Mouse (Mus musculus): ENCODE measurements at regions not wholly inside any gene's neighbourhood (a gene's known extent, or its start where the extent isn't known, plus 50 kb on each side); places are given as distances from the start of the nearest gene placed in this dataset.

DNA sequence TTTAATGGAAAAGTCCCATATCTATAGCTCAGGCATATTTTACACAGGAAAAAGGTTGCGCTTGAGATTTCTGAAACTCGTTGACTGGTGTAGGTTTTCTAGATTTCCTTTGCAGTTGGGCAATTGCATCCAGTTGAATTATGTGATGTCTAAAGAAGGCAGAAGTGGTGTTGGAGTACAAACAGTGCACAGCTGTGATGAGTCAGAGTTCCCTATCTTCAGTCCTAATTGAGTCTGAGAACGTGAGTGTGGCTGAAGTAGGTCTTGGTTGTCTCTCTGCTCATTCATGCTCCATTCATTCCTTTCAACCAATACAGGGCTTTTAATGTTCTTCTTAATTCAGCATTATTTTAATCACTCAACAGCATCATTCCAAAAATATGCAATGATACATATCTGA lies 142.9 kb upstream of the Dpyd start:
- no peak for DNase-seq (ENCODE audit: low spot score)

DNA sequence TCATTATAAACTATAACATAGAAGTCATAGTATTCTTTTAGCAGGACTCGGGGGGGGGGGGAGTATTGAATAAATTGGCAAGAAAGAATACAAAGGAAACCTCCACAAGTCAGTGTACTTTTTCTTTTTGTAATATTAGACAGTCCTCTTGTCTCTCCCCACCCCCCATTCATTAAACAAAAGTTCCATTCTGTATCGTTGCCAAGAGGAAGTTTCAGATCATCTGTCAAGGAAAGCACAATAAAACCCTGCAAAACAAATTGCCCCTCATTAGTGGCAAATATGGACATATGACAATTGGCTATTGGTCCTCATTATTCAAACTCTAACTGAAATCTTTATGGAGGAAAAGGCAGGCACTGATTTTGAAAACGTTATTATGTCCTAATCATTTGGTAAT lies 140.2 kb upstream of the Dpyd start:
- no peak for DNase-seq (ENCODE audit: low spot score)

DNA sequence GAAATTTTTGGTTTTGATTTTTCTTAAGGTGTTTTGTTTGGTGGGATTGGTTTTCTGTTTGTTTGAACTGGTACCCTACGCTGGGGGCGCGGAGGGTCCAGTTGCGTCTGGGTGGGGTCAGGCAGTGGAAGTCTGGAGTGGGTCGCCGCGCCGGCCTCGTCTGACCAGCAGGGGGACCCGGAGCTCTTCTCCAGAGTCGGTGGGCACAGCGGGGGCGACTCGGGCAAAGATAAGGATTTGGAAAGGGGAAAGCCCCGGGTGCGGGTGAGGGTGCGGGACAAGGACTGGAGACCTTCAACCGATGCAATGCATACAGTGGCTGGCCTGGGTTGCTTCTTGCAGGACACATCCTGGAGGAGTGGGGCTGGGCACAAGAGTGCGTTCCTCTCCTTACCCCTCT lies 136.2 kb upstream of the Dpyd start:
- DNase-seq (ENCODE audit: low spot score) = no peak

DNA sequence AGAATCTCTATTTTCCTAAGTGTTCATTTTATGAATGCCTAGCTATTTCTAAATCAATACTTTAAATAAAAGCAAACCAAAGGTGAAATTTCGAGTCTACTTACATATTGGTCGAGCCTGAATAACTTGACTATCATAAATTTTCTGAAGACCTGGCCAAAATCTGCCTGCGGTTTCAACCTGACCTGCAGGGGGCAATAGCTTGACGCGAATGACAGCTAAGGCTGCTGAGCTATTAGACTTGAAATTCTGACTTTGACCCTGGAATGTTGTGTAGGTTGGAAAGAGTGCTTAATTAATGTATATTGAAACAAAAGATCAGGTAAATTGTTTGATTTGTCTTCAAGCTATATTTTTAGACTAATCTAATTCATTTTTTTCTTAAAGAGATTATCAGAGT lies 133.4 kb upstream of the Dpyd start:
- peak; percentile 80 for DNase-seq (ENCODE audit: low spot score)

DNA sequence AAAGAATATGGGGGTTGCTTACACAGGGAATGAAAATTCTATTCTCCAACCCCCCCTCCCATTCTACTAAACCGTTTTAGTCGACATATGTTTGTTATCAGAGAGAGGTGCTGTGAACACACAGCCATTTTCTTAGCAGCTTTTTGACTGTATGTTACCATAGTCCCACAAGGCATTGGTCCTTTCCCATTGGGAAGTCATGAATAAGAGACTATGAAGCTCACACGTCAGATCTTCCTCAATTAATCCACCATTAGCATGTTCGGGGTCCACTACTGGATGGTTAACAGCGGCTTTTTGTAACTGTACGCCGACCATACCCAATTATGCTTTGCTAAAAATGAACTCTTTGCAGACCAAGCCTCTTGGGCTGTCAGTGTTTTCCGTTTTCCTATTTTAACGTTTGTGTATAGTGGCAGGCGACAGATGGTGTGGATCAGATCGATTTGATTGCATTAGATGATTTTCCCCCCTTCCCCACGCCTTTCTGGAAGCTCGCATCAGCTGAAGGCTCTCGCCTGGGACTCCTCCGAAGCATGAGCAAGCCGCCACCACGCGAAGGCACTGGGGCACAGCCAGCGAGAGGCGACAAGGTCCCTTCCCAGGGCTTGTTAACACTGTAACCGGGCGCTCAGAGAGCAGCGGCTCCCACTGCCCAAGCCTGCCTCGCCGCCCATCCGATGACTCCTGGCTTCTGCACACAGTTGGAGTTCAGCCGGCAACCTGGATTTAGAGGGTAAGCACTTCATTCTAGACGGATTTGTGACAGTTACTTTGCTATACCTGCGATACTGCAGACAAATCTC lies 131.9 kb upstream of the Dpyd start:
- peak; percentile 61 for DNase-seq (ENCODE audit: low spot score)

DNA sequence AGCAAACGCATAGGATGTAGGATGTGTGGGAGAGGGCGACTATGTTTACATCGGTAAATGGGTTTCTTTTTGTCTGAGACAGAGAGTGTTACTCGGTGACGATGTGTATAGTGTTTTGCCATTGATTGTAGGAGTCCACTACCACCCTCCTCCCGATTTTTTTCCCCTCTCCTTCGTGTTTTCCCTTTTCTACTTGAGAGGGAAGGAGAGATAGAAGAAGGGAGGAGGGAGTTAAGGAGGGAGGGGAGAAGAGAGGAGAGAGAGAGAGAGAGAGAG lies 131.4 kb upstream of the Dpyd start:
- no peak for DNase-seq (ENCODE audit: low spot score)

DNA sequence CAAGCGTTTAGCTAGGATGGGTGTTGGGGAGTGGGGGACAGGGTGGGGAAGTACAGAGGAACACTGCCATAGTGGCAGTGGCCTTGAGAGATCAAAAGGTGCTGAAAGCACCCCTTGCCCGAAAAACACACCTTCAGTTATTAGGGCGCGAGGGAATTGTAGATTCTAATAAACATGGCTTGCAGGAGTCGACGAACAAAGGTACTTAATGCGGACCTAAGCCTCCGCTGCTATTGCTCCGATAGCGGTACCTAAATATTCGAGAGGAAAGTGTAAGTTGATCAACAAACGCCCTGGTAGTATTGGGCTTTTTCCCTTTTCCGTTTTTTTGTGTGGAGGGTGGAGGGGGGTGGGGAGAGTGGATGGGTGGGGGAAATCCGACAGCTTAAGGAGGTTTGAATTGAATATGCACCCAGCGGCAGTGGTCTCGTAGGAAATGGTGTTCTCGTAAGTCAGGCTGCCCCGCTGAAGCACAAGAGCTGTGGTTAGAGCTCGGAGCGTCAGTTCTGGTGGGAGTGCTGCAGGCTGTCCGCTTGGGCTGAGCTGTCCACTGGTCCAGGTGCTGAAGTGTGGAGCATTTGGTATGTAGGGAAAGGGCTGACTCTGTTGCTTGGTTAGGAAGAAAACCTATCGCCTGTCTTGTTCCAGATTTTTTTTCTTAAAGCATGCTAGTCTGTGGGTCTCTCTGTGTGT lies 130.8 kb upstream of the Dpyd start:
- DNase-seq (ENCODE audit: low spot score) = peak; percentile 65

DNA sequence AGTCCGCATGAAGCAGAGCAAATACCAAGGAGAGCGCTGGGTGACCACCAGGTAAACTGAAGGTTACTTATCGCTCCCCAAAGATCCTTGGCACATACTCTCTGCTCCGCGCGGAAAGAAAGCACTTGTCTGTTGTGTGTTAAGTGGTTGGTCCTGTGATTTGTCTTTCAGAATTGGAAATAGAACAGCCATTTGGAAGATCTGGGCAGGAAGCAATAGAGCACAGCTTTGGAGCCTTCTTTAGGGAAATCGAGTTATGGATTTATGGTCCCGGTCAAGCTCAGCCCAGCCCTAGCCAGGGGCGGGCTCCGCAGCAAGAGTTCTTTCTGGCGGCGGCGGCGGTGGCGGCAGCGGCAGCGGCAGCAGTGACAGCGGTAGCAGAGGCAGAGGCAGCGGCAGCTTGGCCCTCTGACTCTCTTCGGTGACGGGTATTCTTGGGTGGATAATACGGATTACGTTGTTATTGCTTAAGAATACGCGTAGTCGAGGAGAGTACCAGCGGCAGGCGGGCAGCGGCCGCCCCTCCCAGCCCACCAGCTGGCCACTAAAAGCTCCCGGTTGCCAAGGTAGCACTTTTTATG lies 128.4 kb upstream of the Dpyd start:
- no peak for DNase-seq (ENCODE audit: low spot score)

DNA sequence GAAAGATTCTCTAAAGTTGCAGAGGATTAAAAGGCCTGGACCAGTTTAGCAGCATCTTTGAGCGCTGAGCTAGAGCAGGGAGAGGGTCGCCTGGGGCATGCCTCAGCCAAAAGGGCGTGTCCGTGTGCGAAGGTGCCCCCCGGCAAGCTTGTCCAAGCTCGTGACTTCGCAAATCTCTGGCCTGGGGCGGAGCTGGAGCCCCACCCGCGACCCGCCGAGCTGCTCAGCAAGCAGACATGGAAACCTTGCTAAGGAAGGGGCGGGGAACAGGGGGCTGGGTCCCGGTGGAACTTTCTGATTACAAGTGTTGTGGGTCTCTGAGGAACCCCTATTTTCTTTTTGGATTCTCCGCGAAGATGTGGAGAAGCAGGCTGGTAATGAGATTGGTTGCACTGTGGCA lies 127.6 kb upstream of the Dpyd start:
- no peak for DNase-seq (ENCODE audit: low spot score)

DNA sequence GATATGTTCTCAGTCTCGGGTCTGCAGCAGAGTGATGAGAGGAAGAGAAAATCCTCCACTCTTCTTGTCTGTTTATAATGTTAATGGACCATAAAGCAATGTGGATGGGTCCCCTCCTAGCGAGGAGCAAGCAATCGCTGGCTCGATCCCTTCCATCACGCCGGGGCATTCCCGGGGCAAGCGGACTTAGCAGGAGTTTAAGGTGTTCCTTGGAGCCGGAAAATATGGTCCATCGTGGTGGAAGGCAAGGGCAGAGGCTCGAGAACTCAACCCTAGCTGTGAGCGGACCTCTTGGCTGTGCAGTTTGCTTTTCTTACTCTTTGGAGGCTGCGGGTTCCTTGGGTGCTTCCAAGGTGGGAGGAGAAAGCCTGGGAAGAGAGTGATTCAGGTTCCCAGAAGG lies 127.1 kb upstream of the Dpyd start:
- no peak for DNase-seq (ENCODE audit: low spot score)

DNA sequence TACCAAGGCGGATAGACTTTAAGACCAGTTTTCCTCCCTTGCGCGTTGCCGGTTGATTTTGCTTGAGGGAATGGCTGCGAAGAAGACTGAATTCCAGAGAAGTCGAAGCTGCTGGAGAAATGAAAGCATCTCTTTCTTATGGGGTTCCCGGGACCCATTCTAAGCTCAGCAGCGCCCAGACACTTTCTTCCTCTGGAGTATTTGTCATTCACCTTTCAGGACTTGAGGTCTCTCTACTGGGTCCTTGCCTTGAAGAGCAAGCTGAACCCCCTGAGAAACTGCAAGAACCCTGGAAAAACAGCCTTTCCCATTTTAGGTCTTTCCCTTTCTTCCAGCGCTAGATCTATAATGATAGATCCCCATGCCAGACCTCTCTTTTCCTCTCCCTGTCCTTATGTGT lies 126.7 kb upstream of the Dpyd start:
- DNase-seq (ENCODE audit: low spot score) = no peak

DNA sequence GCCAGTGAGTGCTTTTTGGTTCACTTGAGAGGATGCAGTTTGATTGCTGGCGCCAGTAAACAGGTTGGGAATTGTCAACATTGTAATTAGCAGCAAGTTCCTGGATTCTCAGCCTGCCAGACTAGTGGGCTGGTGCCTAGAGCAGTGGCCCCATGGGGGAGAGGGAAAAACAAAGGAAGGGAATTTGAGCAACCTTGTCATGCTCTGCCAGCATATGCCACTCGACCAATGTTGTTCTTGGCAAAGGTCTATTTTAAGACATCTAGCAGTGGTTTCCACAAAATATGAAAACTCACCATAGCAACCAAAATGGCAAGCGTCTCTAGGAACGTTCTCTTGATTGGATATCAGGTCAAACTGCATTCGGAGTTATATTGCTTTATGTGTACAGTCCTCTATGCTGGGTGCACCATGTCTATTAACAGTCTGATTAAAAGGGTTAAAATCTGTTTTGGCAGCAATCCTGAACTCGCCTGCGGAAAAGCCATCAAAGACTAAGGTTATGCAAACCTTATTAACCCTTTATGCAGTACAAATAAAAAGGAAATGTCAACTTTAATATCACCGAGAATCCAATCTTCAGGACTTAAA lies 118.1 kb upstream of the Dpyd start:
- no peak for DNase-seq (ENCODE audit: low spot score)

DNA sequence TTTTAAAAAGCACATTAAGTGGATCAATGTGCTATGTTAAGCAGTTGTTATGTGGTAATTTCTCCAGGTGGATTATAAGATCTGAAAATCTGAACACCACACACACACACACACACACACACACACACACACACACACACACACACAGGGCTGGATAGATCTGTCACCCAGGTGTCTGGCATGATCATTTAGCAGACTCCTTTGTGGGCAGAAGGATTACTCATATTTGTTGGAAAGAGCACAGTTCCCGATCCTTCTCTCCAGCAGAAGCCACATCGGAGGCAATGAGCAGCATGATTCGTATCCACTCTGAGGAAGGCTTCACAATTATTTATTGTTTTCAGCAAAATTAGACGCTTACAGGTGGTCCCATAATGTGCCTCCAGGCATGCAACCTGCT lies 116.6 kb upstream of the Dpyd start:
- DNase-seq (ENCODE audit: low spot score) = no peak

DNA sequence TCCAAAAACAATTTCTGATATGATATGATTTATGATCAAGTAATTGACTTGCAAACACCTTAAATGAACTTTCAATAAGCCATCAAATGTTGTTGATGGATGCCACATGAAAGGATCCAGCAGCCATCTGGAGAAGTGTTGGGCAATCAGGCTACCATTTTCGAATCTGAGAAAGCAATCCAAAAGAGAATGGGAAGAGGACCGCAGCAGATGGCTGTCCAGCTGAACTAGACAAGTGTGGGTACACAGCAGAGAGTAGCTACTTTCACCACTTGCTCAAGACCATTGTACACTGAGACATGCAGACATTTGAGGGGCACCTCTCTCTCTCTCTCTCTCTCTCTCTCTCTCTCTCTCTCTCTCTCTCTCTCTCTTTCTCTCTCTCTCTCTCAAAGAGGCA lies 102.3 kb upstream of the Dpyd start:
- DNase-seq (ENCODE audit: low spot score) = peak; percentile 56

DNA sequence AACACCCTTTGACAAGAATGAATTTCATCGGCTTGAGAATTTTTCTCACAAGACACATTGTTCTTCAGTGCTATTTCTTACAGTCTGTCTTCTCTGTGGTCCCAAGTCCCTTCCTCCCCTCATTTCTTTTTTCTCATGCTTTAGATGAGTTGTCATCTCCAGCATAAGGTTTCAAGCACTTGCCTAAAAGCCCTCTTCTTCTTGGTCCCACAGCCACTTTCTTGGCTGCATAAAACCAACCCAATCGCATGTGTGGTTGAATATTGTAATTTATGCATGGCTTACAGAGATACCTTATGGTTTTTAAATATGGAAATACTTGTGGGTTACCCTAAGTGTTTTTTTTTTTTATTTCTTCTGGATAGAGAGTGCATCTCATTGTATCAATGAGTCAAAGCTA lies 96.3 kb upstream of the Dpyd start:
- DNase-seq (ENCODE audit: low spot score) = no peak

DNA sequence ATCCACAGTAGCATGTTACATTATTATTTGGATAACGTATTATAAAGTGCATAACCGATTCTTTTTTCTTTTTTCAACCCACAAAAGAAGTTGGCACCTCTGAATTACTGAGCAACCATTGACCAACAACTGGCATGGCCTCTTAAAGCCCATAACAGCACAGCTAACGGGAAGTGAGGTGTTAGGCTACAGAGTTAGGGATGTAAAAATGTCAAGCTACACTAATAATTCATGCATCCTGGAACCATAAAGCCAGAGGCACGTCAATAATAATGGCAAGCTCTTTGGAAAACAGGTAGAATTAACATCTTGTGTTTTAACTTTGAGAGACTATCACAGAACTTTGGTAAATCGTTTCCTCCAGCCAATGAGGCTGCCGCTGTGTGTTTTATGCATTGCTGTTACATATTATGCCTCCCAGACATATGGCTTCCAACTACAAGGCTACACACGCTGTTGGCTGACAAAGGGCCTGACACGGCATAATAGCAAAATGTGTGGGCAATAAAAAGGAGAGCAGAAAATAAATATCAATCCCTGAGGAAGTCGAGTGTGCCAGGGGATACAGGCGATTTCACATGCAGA lies 89.6 kb upstream of the Dpyd start:
- DNase-seq (ENCODE audit: low spot score) = no peak

DNA sequence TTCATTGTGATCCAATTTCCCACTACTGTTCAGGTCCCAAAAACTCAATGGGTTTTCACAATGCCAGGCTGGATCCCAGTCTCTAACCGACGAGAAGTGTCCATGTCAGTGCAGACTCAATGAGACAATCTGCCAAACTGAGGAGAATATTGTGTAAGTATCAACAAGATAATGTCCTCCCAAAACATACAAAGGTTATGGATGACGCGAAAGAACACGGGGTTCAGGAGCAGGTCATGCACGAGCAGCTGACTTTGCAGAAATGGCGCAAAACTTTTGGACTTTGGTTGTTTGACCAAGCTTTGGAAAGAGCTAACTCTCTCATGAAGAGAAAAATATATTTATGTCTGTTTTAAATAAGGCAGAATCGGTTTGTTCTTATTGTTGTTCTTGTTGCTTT lies 83.9 kb upstream of the Dpyd start:
- DNase-seq (ENCODE audit: low spot score) = no peak

DNA sequence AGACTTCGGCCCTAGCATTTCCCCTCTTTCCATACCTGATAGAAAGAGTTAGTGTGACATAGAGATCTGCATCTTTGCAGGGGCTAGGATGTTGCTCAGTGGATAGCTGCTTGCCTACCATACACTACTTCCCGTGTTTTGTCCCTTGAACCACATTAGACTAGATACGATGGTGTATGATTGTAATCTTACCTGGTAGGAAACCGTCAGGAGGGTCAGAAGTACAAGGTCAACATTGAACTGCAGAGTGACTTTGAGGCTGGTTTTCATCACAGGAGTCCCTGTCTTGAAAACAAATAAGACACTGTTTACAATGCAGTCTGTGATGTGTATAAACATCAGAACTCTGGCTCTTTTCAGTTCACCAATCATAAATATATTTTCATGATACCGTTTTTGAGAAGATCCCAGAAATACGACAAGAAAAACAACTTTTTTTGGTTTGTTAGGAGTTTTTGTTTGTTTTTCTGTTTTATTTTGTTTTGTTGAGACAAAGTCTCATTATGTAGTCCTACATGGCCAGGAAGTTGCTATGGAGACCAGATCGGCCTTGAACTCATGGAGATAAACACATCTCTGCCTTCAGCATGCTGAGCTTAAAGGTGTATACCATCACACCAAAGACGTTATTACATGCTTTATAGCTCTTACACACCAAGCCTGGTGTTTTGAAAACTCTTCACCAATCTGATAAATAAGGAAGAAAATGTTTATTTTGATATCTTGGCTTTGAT lies 81.2 kb upstream of the Dpyd start:
- DNase-seq (ENCODE audit: low spot score) = no peak

DNA sequence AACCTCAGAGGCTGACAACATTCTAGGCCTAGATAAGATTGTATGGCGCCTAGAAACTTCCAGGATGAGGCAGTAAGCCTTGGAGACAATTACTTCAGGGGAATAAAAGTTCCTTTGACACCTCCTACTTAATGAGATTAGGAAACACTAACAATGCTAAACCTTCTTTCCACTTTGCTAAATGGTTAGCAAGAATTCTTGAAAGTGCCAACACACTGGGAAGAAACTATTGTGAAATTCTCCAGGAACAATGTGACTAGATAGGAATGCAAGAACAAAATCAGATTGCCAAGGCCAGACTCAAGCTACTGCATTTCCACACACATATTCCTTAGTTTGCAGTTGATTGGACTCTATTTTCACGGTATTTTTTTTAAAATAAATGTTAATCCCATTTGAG lies 76.0 kb upstream of the Dpyd start:
- no peak for DNase-seq (ENCODE audit: low spot score)

DNA sequence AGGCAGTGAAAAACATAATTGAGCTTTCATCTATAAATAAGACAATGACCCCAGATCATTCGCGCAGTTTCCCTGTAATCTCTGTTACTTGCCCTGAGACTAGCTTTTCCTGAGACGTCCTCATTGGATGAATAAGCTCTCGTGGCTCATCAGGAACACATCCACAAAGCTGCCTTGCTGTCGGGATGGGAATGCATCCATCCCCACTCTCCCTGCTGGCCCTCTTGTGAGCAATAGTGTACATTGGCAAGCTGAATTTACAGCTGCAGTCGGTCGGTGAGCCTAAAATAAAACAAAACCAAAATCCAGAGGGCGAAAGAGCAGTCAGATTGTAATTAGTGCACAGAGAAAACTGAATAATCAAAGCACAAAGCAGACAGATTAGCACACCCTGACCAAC lies 74.5 kb upstream of the Dpyd start:
- DNase-seq (ENCODE audit: low spot score) = no peak

DNA sequence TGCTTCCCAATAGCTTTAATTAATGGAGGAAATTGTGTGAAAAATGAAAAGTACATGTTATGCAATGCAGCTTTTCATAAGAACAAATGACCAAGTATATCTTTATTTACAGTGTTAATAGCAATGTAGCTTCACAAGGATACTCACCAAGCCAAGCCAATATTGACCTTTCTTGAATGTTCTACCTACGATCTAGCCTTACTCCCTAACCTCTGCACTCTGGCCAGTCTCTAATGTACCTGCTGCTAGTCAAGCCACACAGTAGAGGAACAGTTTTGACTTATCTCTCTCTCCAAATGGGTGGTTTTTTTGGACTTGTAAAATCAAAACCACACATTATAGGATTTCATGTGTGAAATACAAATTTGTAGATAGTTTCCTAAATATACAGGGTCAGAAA lies 70.8 kb upstream of the Dpyd start:
- DNase-seq (ENCODE audit: low spot score) = no peak

DNA sequence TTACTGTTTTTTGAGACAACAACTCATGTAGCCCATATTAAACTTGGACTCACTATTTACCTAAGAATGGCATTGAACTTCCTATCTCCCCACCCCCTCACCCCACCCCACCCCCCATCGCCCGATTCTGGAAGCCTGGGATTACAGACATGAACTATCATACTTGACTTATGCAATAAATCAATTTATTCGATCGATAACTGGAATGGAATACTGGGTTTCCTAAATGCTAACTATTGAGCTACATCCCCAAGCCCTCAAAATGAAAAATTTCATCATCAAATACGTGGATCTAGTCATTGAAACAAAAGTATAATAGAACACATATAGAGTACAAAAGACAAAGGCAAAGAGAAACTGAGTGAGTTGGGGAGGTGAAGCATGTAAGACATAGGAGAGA lies 70.1 kb upstream of the Dpyd start:
- no peak for DNase-seq (ENCODE audit: low spot score)
